Mouse (Mus musculus) embryonic facial prominence, embryonic 14.5 days (tissue): ENCODE measurements around the gene Defb23. TPM values are rescaled to one million over a fixed set of nuclear protein-coding genes. Genes with fewer than 3 reads are reported as not detected.
"Not testable (repeated sequence)": the region's sequence is repeated elsewhere in the genome, so short reads cannot be mapped to it uniquely, and the experiment has no call there.

Experiments used
- ATAC-seq: fragments of 200-750 bp; cut with Nextera tagmentation; 2 replicates; pipeline ENCODE4 v1.8.0; 2017; ENCODE audit warnings: low read depth, moderate number of reproducible peaks, moderate TSS enrichment
- DNase-seq: peaks from one replicate; pipeline ENCODE4 v3.0.0-alpha.2; 2015; ENCODE audit warnings: low spot score
- H3K27ac ChIP-seq: fragments of 300-500 bp; sonication (generic); replicated peaks from 2 replicates; pipeline ENCODE4 v1.5.1; 2014; ENCODE audit warnings: low read depth, mild to moderate bottlenecking, low read length, moderate library complexity
- H3K27me3 ChIP-seq: fragments of 300-500 bp; sonication (generic); replicated peaks from 2 replicates; pipeline ENCODE4 v1.6.1; 2014; ENCODE audit warnings: low read length; ENCODE audit not compliant: control insufficient read depth, insufficient read depth
- H3K36me3 ChIP-seq: fragments of 300-500 bp; sonication (generic); 2 replicates; pipeline ENCODE4 v1.6.1; 2014; ENCODE audit warnings: low read length, mixed read lengths; ENCODE audit not compliant: control insufficient read depth, insufficient read depth
- H3K4me1 ChIP-seq: fragments of 300-500 bp; sonication (generic); 2 replicates; pipeline ENCODE4 v1.6.1; 2014; ENCODE audit warnings: antibody characterized with exemption, low read length; ENCODE audit not compliant: control insufficient read depth, insufficient read depth
- H3K4me2 ChIP-seq: fragments of 300-500 bp; sonication (generic); 2 replicates; pipeline ENCODE4 v1.6.1; 2014; ENCODE audit warnings: low read depth, mild to moderate bottlenecking, low read length, moderate library complexity, mixed read lengths
- H3K4me3 ChIP-seq: fragments of 300-500 bp; sonication (generic); 2 replicates; pipeline ENCODE4 v1.5.1; 2014; ENCODE audit warnings: low read depth, mild to moderate bottlenecking, low read length
- H3K9ac ChIP-seq: fragments of 300-500 bp; sonication (generic); 2 replicates; pipeline ENCODE4 v1.6.1; 2014; ENCODE audit warnings: low read depth, mild to moderate bottlenecking, low read length, moderate library complexity, mixed read lengths
- H3K9me3 ChIP-seq: fragments of 300-500 bp; sonication (generic); 2 replicates; pipeline ENCODE4 v1.6.1; 2016; ENCODE audit warnings: low read length; ENCODE audit not compliant: control insufficient read depth
- WGBS: fragments of 180-500 bp; shearing (Covaris S2); extraction: QIAGEN DNeasy Blood & Tissue Kit; methylation state at CpG from one replicate; pipeline ENCODE4 v1.1.7; 2014; 5-methylcytosine and 5-hydroxymethylcytosine counted together
- polyA plus RNA-seq: library from polyadenylated mRNA; unstranded; fragments of >200 nt; fragmentation: Nextera tagmentation; extraction: Ambion mirVana; gene quantifications from 2 replicates; pipeline ENCODE4 v1.2.1, GENCODE M21; 2014

Defb23 gene
- polyA plus RNA-seq, 1 experiment from 2014 or later: not detected

DNA sequence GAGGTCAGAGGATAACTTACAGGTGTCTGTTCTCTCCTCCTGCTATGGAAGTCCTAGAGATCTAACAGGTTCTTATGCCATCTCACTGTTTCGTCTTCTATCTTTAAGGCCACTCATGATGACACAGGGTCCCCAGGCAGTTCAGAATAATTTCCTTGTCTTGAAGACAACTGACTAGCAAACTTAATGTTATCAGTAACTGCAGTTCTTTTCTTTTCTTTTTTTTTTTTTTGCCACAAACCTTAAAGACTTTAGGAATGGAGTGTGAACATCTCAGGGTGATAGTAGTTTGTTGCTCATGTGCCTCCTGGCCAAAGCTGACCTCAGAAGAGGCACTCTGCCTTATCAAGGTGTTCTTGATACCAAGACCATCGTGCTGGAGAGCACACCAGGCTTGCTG is 17.8 kb downstream of the Defb23 start:
- no peak overlapping the region for H3K9ac ChIP-seq
- no peak overlapping the region for H3K27ac ChIP-seq
- no peak overlapping the region for H3K4me3 ChIP-seq
- WGBS: 55% methylated on average over 2 of the region's 2 CpGs
- no peak for ATAC-seq
- H3K4me2 ChIP-seq: no peak overlapping the region
- no peaks in the 10 kb centered on the region for H3K36me3 ChIP-seq
- H3K27me3 ChIP-seq: no peaks in the 10 kb centered on the region
- H3K9me3 ChIP-seq: no peaks in the 10 kb centered on the region
- DNase-seq: no peak
- no peaks in the 10 kb centered on the region for H3K4me1 ChIP-seq

DNA sequence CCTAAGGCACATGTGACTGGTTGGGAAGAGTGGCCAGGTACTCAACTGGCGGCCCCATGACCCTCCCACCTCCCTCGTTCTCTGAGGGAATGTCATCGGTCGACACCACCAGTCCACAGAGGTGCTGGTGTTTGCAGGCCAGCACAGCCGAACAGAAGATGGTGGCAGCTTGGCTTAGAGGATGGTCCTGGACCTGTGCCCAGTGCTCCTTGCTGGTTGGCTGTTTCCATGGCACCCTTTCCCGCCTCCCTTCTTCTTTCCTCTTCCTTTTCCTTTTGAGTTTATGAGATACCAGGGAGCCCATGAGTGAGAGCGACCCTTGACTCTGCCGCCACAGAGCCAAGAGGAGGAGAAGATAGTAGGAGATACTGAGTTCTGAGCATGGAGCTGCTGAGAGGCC is 21.1 kb downstream of the Defb23 start:
- Histone ChIP-seq H3K27ac (no peak overlapping the region), H3K4me2 (no peak overlapping the region), H3K9me3 (no peaks in the 10 kb centered on the region), H3K4me1 (no peaks in the 10 kb centered on the region), H3K36me3 (no peaks in the 10 kb centered on the region), H3K4me3 (no peak overlapping the region), H3K9ac (no peak overlapping the region), H3K27me3 (no peaks in the 10 kb centered on the region)
- 90% methylated on average over 8 of the region's 8 CpGs for WGBS
- ATAC-seq (no peak), DNase-seq (no peak)

DNA sequence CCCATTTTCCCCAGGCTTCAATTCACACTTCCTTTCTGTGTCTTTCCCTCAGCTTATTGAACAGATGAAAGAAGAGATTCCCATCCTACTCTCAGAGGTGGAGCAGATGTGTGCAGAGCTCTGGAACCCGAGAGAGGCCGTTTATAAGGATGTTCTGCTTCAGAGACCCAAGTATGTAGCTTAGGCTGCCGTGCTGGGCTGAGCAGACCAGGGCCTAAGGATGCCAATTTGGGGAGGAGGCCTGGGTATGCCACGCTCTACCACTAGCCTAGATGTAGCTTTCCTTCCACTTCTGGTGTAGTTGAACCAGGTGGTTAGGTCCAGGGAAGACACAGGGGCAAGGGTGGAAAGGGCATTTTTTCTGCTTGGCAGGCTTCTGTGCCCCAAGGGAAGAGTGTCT is 22.1 kb downstream of the Defb23 start:
- Histone ChIP-seq H3K4me3 (no peak overlapping the region), H3K4me2 (no peak overlapping the region), H3K27me3 (no peaks in the 10 kb centered on the region), H3K27ac (no peak overlapping the region), H3K4me1 (0 out of 2 replicates have a peak, but pooled peaks cover under 1% of the 10 kb centered on the region), H3K9ac (no peak overlapping the region), H3K36me3 (no peaks in the 10 kb centered on the region), H3K9me3 (no peaks in the 10 kb centered on the region)
- DNase-seq (no peak), ATAC-seq (no peak)
- 70% methylated on average over 4 of the region's 4 CpGs for WGBS

DNA sequence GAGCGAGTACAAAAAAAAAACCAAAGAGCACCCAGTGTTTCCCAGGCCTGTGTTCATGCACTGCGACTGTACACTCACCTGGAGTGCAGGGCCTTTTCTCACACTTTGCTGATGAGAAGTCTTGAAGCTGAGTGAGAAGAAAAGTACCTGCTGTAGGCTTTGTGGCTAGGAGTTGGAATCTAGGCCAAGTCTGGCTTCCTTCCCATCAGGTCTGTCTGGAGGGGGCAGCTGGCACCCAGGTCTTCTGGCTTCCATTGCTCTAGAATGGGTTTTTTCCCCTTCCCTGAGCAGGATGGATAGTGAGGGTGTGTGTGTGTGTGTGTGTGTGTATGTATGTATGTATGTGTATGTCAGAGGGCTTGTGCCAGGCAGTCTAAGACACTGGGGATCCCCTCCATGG is 24.6 kb downstream of the Defb23 start:
- ATAC-seq (no peak), DNase-seq (no peak)
- H3K9me3 ChIP-seq: no peaks in the 10 kb centered on the region
- no peak overlapping the region for H3K9ac ChIP-seq
- H3K4me3 ChIP-seq: no peak overlapping the region
- no peaks in the 10 kb centered on the region for H3K27me3 ChIP-seq
- H3K27ac ChIP-seq: no peak overlapping the region
- H3K4me1 ChIP-seq: 0 out of 2 replicates have a peak, but pooled peaks cover 3% of the 10 kb centered on the region
- H3K4me2 ChIP-seq: no peak overlapping the region
- WGBS: 81% methylated on average over 2 of the region's 2 CpGs
- no peaks in the 10 kb centered on the region for H3K36me3 ChIP-seq

DNA sequence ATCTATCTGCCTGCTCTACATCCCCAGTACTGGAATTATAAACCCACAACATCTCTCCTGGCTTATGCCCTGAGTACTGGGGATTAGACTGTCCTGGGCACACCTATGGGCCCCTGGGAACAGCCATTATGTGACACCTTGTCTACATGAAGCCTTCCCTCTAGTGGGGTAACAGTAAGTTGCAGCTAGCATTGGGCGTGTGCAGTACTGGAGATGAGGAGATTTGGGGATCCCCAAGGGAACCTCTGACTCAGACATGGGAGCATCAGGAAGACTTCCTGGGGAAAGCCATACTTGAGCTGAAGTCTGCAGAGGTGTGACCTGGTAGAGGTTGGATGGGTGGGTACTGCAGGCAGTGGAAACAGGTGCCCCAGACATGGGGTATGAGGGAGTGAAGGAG is 25.5 kb downstream of the Defb23 start:
- Histone ChIP-seq H3K9ac (no peak overlapping the region), H3K4me2 (no peak overlapping the region), H3K36me3 (no peaks in the 10 kb centered on the region), H3K27ac (no peak overlapping the region), H3K9me3 (no peaks in the 10 kb centered on the region), H3K27me3 (no peaks in the 10 kb centered on the region), H3K4me1 (0 out of 2 replicates have a peak, but pooled peaks cover 3% of the 10 kb centered on the region), H3K4me3 (no peak overlapping the region)
- 60% methylated on average over 1 of the region's 1 CpGs for WGBS
- ATAC-seq: no peak
- DNase-seq: no peak

DNA sequence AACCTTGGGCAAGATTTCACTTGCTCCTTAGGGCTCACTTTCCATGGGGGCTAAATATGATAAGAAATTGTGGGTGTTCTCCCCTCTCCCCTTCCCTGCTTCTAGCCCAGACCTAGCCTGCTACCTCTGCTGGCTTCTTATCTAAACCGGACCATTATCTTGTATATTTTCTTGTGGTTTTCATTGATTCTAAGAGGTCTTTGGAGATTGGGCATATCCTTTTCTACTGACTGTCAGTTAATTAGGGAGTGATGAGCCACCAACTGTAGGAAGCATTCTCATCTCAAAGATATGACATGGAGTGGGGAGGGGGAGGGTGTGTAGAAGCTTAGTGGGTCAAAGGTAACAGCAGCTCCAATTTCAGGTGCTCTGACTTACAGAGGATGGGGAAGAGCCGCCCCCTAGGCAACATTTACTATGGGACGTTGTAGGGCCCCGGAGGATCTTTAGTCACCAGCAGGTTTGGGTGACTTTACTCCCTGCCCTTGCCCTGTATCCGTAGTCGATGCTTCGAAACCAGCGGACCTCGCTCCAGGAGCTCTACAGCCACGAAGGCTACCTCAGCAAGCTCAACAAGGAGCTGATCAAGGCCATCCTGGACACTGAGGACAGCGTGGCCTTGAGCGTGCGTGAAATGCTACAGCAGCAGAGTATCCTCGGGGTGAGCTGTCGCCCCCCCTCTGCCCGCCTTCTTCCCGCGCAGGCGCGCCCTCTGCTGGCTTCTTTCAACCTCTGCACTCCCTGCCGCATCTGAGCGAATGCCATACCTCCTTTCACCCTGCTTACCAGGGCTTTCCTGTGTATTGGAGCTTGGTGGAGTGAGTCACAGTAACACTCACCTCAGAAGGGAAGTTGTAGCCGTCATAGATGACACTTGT is 27.2 kb downstream of the Defb23 start:
- H3K9ac ChIP-seq: peak overlapping the region; percentile 56
- H3K4me3 ChIP-seq: peak overlapping the region; percentile 35
- H3K4me1 ChIP-seq: 0 out of 2 replicates have a peak, but pooled peaks cover 3% of the 10 kb centered on the region
- DNase-seq (peak; percentile 79), ATAC-seq (peak; percentile 91)
- 4% methylated on average over 19 of the region's 23 CpGs for WGBS
- no peaks in the 10 kb centered on the region for H3K36me3 ChIP-seq
- no peak overlapping the region for H3K27ac ChIP-seq
- no peaks in the 10 kb centered on the region for H3K9me3 ChIP-seq
- H3K4me2 ChIP-seq: peak overlapping the region; percentile 62
- no peaks in the 10 kb centered on the region for H3K27me3 ChIP-seq

DNA sequence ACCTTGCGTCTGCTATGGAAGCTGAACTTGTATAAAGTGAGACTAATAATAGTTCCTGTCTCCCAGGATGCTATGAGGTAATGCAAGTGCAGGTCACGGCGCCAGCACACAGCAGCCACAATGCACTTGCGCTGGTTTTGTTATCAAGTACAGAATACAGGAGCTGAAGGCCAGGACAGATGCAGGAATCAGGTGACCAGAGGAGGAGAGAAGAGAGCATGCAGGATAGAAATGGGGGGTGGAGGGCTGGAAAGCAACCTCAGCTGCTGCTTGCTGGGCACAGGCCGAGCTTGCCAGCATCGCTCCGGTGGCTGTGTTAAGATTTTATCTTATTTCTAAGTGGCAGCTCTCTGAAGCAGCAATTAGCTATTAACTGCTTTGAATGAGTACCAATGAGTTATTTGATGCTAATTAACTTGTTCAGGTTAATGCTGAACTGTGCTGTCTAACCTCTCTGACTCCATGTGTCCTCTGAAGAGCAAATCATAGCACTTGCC is 28.0 kb downstream of the Defb23 start:
- ATAC-seq (no peak), DNase-seq (no peak)
- Histone ChIP-seq H3K36me3 (no peaks in the 10 kb centered on the region), H3K4me1 (0 out of 2 replicates have a peak, but pooled peaks cover 3% of the 10 kb centered on the region), H3K27me3 (no peaks in the 10 kb centered on the region), H3K9ac (no peak overlapping the region), H3K27ac (no peak overlapping the region), H3K4me3 (no peak overlapping the region), H3K9me3 (no peaks in the 10 kb centered on the region), H3K4me2 (no peak overlapping the region)
- WGBS: 67% methylated on average over 7 of the region's 7 CpGs

DNA sequence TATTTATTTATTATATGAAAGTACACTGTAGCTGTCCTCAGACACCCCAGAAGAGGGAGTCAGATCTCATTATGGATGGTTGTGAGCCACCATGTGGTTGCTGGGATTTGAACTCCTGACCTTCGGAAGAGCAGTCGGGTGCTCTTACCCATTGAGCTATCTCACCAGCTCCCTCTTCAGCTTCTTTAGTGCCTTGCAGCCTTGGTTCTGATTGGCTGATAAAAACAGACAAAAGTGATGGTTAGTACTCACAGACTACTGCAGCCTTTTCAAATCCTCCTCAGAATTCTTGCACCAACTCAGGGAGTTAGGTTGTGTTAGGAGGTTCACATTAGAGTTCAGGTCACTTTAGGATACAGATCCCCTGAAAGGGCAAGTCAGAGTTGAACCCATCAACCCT is 35.9 kb downstream of the Defb23 start:
- H3K4me3 ChIP-seq, H3K9me3 ChIP-seq, H3K36me3 ChIP-seq, H3K27ac ChIP-seq, H3K4me1 ChIP-seq, DNase-seq, H3K9ac ChIP-seq, H3K4me2 ChIP-seq, H3K27me3 ChIP-seq, ATAC-seq: not testable (repeated sequence)
- WGBS: 67% methylated on average over 2 of the region's 2 CpGs
